Mouse (Mus musculus) heart, embryonic 15.5 days (tissue): ENCODE data around the gene Mical1. TPM values are rescaled to one million over a fixed set of nuclear protein-coding genes. Genes with fewer than 3 reads are reported as not detected.
A peak's percentile ranks its signal among the peaks of the same experiment; 100 is the strongest.

Source experiments
- ATAC-seq: fragments of 200-750 bp; cut with Nextera tagmentation; replicated peaks from 2 replicates; pipeline ENCODE4 v1.8.0; 2017; ENCODE audit warnings: low read depth, moderate TSS enrichment; ENCODE audit not compliant: insufficient number of reproducible peaks, insufficient read depth, low FRiP score
- H3K27ac ChIP-seq: fragments of 300-500 bp; sonication (generic); 2 replicates; pipeline ENCODE4 v1.5.1; 2015; ENCODE audit warnings: mild to moderate bottlenecking, inconsistent platforms
- H3K27me3 ChIP-seq: fragments of 300-500 bp; sonication (generic); 2 replicates; pipeline ENCODE4 v1.6.1; 2015; ENCODE audit warnings: inconsistent platforms
- H3K36me3 ChIP-seq: fragments of 300-500 bp; sonication (generic); 2 replicates; pipeline ENCODE4 v1.6.1; 2015; ENCODE audit warnings: mild to moderate bottlenecking, inconsistent platforms
- H3K4me1 ChIP-seq: fragments of 300-500 bp; sonication (generic); replicated peaks from 2 replicates; pipeline ENCODE4 v1.6.1; 2015; ENCODE audit warnings: inconsistent platforms
- H3K4me2 ChIP-seq: fragments of 300-500 bp; sonication (generic); 2 replicates; pipeline ENCODE4 v1.6.1; 2015; ENCODE audit warnings: inconsistent platforms, mild to moderate bottlenecking, moderate library complexity
- H3K4me3 ChIP-seq: fragments of 300-500 bp; sonication (generic); 2 replicates; pipeline ENCODE4 v1.5.1; 2015; ENCODE audit warnings: mild to moderate bottlenecking, inconsistent platforms
- H3K9ac ChIP-seq: fragments of 300-500 bp; sonication (generic); 2 replicates; pipeline ENCODE4 v1.6.1; 2015; ENCODE audit warnings: mild to moderate bottlenecking, inconsistent platforms
- H3K9me3 ChIP-seq: fragments of 300-500 bp; sonication (generic); replicated peaks from 2 replicates; pipeline ENCODE4 v1.6.1; 2016; ENCODE audit warnings: inconsistent platforms
- WGBS: fragments of 180-500 bp; shearing (Covaris S2); methylation state at CpG from one replicate; pipeline ENCODE4 v1.1.7; 2015; ENCODE audit warnings: mixed read lengths; 5-methylcytosine and 5-hydroxymethylcytosine counted together
- polyA plus RNA-seq: library from polyadenylated mRNA; unstranded; fragments of >200 nt; fragmentation: Nextera tagmentation; extraction: Ambion mirVana; gene quantifications from 2 replicates; pipeline ENCODE4 v1.2.1, GENCODE M21; 2015

Mical1 gene
- 35.0 and 41.4 TPM in 2 replicates for polyA plus RNA-seq

DNA sequence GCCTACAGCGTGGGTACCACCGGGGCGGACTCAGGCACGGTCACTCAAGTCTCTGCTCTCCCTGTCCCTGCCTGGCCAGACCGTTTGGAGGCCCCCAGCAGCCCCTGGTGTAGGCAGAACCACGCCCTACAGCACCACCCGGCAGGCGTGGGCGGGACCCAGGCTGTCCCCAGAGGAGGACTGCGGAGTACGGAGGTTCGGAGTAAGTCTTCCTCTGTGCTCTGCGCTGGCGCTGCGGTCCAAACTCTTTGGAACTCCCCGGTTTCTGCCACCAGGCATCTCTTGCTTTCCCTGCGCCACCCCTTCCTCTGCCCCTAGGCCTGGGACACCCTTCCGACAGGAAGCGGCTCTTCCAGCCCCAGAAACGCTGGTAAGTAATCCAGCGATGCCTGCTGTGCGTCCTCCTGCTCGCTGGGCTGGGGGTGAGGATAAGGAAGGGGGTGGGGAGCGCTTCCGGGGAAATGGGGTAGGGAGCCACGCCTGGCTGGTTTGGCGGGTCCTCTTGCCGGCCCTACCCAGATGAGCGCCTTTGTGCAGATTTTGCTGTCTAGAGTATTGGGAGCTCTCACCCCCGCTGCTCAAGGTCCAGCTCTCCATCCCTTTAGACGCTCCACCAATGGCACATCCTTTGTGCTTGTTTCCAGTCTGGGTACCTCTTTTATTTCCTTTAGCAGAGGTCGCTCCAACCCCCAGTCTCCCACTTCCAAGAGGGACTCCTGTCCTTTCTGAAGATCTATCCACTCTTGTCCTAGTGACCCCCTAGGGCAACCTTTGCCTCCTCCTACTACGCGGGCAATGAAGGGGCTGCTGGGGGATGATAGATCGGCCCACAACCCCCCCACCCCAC is at the start of gene Mical1:
Mical1 (plus strand) TSS at position 144 of the 847 bp plus-strand sequence.
- Histone ChIP-seq H3K4me1 (peaks cover 58% of the 10 kb centered on the region), H3K27me3 (no peaks in the 10 kb centered on the region), H3K36me3 (peaks cover 15% of the 10 kb centered on the region; the same call in 1 of the 2 replicates), H3K27ac (peak within 1 kb of the TSS; percentile 87), H3K4me2 (peak within 1 kb of the TSS; percentile 85), H3K9ac (peak within 1 kb of the TSS; percentile 67), H3K4me3 (peak within 1 kb of the TSS; percentile 65), H3K9me3 (no peaks in the 10 kb centered on the region)
- peak; percentile 77 for ATAC-seq
- WGBS = under 1% methylated on average over 35 of the region's 35 CpGs

DNA sequence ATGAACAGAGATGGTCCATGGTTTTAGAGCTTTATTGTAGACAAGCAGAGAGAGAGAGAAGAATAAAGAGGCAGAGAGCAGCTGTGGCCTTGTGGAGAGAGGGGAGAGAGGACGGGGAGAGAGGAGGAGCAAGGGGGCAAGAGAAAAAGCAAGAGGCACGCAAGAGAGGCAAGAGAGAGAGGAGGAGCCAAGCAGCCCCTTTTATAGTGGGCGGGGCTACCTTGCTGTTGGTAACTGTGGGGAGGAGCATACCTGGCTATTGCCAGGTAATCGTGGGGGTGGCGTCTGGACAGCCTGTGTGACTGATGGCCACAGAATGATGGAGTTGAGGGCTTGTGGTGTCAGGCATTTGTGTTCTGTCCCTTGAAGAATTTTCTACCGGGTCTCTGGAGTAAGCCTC is 49.7 kb upstream of the Mical1 start:
- Histone ChIP-seq H3K27ac (no peak overlapping the region), H3K36me3 (no peaks in the 10 kb centered on the region), H3K27me3 (no peaks in the 10 kb centered on the region), H3K9me3 (no peaks in the 10 kb centered on the region), H3K4me1 (no peaks in the 10 kb centered on the region), H3K4me3 (no peak overlapping the region), H3K4me2 (no peak overlapping the region), H3K9ac (no peak overlapping the region)
- no peak for ATAC-seq
- WGBS = 54% methylated on average over 6 of the region's 6 CpGs

DNA sequence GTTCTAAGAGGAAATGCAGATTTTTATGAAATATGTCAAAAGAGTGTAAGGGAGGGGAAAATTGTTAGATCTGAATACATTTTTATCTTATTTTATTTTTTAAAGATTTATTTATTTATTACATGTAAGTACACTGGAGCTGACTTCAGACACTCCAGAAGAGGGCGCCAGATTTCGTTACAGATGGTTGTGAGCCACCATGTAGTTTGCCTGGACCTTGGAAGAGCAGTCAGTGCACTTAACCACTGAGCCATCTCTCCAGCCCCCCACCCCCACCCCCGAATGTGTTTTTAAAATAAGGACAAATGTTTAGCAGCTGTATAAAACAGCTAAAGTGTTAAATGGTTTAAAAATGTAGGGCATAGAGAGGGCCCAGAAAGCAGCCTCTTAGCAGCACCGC is 41.5 kb upstream of the Mical1 start:
- Histone ChIP-seq H3K27ac (no peak overlapping the region), H3K9ac (no peak overlapping the region), H3K27me3 (no peaks in the 10 kb centered on the region), H3K4me2 (no peak overlapping the region), H3K4me3 (no peak overlapping the region), H3K9me3 (no peaks in the 10 kb centered on the region), H3K36me3 (no peaks in the 10 kb centered on the region), H3K4me1 (peaks cover 3% of the 10 kb centered on the region; the same call in 1 of the 2 replicates)
- no peak for ATAC-seq
- 26% methylated on average over 4 of the region's 4 CpGs for WGBS

DNA sequence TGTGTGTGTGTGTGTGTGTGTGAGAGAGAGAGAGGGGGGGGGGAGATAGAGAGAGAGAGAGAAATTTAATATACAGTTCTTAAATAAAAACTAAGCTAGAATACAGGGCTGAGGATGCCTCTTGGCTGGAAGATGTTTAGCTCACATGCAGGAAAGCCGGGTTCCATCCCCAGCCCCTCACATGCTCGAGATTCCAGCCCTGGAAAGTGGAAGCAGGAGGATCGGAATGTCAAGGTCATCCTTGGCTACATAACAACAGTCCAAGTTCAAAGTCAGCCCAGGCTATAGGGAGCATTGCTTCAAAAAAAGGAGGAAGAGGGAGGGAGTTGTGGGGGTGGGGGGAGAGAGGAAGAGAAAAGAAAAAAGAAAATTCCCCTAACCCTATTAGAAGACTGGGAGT is 41.0 kb upstream of the Mical1 start:
- 13% methylated on average over 3 of the region's 3 CpGs for WGBS
- no peak for ATAC-seq

DNA sequence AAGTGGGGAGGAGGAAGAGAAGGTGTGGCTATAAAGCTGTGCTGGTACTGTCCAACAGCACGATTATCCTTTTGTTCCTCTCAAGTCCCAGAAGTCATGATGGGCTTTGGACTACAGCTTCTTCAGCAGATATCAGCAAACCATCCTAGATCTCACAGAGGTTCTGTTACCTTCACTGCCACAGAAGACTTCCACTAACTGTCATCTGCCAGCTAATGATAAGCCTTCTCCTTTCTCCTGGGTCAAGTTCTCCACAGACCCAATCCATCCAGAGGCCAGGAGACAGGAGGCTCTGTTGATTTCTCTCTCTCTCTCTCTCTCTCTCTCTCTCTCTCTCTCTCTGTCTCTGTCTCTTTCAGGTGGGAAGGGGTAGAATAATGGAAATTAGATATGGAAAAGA is 27.9 kb upstream of the Mical1 start:
- Histone ChIP-seq H3K27me3 (no peaks in the 10 kb centered on the region), H3K9ac (no peak overlapping the region), H3K36me3 (0 out of 2 replicates have a peak, but pooled peaks cover 10% of the 10 kb centered on the region), H3K4me2 (no peak overlapping the region), H3K27ac (no peak overlapping the region), H3K9me3 (no peaks in the 10 kb centered on the region), H3K4me1 (peaks cover 19% of the 10 kb centered on the region), H3K4me3 (no peak overlapping the region)
- 73% methylated on average over 1 of the region's 1 CpGs for WGBS
- ATAC-seq = no peak

More for the DNA sequence above, 41.0 kb upstream of the Mical1 start:
- Histone ChIP-seq H3K4me2 (no peak overlapping the region), H3K9ac (no peak overlapping the region), H3K36me3 (no peaks in the 10 kb centered on the region), H3K4me1 (peaks cover 3% of the 10 kb centered on the region; the same call in 1 of the 2 replicates), H3K4me3 (no peak overlapping the region), H3K27ac (no peak overlapping the region), H3K9me3 (no peaks in the 10 kb centered on the region), H3K27me3 (no peaks in the 10 kb centered on the region)

DNA sequence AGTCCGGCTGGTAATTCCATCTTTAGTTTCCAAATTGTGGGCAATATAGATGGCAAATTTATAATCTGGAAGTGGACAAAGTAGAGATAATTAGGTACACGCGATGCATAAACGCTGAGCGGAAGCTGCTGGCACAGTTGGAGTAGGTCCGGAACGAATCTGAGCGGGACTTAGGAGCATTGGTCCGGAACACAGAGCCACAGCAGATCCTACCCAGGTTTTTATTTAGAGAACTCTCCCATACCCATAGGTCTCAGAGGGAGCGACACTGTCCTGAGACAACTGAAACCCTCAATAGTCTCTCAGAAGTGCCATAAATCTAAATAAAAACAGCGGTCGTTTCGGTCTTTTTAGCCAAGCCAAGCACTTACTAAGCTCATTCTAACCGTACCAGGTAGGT is 26.4 kb upstream of the Mical1 start:
- Histone ChIP-seq H3K9me3 (no peaks in the 10 kb centered on the region), H3K4me2 (peak overlapping the region; percentile 82), H3K36me3 (0 out of 2 replicates have a peak, but pooled peaks cover 10% of the 10 kb centered on the region), H3K27ac (peak overlapping the region; percentile 76), H3K9ac (peak overlapping the region; percentile 92), H3K4me1 (peaks cover 19% of the 10 kb centered on the region), H3K4me3 (peak overlapping the region; percentile 92), H3K27me3 (no peaks in the 10 kb centered on the region)
- 14% methylated on average over 14 of the region's 14 CpGs for WGBS
- ATAC-seq = peak; percentile 50

DNA sequence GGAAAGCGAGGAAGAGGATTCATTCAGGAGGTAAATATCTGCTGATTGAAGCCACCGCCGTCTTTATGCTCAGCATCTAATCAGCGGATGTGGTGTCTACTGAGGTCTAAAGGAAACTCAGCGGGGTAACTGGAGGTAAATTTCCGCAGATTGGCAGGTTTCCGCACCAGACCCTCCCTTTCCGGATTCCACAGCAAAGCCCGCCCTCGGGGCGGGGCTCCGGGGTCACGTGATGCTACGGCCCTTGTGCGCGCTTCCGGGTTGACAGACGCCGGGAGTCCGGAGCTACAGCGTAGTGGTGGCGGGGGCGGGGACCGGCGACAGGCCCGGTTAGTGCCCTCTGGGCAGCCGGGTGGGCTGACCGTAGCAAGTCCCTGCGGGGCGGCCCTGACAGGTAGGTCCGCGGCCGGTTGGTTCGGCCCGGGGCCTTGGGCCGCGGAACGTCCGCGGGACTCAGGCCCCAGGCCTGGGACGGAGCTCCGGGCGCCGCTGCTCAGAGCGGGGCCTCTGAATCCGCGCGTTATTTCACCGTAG is 25.9 kb upstream of the Mical1 start, which contains the start of gene Zbtb24:
Zbtb24 (plus strand) TSS at position 247 of the 534 bp plus-strand sequence.
- under 1% methylated on average over 49 of the region's 49 CpGs for WGBS
- peak within 1 kb of the TSS; percentile 92 for H3K4me3 ChIP-seq

DNA sequence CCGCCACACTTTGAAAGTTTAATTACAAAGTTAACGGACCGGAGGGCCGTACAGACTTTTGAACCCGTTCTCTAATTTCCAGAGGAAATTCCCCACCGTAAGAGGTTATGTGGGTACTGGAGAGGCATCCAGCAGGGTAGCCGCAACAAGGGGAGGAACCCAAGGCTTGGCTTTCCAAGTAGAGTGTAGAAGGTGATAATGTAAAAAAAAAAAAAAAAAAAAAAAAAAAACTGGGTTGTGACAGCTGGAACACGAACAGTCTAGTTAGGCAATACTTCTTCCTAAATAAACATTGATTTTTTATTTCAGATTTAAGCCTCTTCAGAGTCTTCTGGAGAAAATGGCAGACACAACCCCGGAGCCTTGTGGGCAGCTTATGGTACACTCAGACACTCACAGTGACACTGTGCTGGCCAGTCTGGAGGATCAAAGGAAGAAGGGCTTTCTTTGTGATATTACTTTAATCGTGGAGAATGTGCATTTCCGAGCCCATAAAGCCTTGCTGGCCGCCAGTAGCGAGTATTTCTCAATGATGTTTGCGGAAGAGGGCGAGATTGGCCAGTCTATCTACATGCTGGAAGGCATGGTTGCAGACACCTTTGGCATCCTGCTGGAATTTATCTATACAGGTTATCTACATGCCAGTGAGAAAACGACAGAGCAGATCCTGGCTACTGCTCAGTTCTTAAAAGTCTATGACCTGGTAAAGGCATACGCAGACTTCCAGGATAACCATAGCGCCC is 25.2 kb upstream of the Mical1 start:
- peaks cover 16% of the 10 kb centered on the region; the same call in 1 of the 2 replicates for H3K36me3 ChIP-seq
- no peaks in the 10 kb centered on the region for H3K27me3 ChIP-seq
- H3K4me2 ChIP-seq = peak overlapping the region; percentile 82
- ATAC-seq = no peak
- WGBS = 53% methylated on average over 18 of the region's 18 CpGs
- peak overlapping the region; percentile 92 for H3K4me3 ChIP-seq
- peaks cover 19% of the 10 kb centered on the region for H3K4me1 ChIP-seq
- H3K9me3 ChIP-seq = no peaks in the 10 kb centered on the region
- peak overlapping the region; percentile 92 for H3K9ac ChIP-seq
- peak overlapping the region; percentile 73 for H3K27ac ChIP-seq

More for the DNA sequence above, 25.9 kb upstream of the Mical1 start, which contains the start of gene Zbtb24:
- Histone ChIP-seq H3K36me3 (0 out of 2 replicates have a peak, but pooled peaks cover 10% of the 10 kb centered on the region), H3K9me3 (no peaks in the 10 kb centered on the region), H3K4me2 (peak within 1 kb of the TSS; percentile 82), H3K27ac (peak within 1 kb of the TSS; percentile 76), H3K9ac (peak within 1 kb of the TSS; percentile 92), H3K4me1 (peaks cover 19% of the 10 kb centered on the region), H3K27me3 (no peaks in the 10 kb centered on the region)
- peak; percentile 95 for ATAC-seq

DNA sequence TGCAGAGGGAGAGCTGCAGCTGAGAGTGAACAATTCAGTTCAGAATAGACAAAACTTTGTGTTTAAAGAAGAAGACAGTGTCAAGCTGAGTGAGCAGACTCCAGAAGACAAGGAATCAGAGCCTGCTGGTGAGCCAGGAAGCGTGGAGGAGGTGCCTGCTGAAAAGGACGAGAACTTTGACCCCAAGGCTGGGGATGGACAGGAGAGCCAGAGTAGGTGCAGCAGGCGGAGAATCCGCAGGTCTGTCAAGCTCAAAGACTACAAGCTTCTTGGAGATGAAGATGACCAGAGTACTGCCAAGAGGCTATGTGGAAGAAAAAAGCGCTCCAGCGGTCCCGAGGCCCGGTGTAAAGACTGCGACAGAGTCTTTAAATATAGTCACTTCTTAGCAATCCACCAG is 24.5 kb upstream of the Mical1 start:
- ATAC-seq = no peak
- no peak overlapping the region for H3K4me2 ChIP-seq
- peaks cover 17% of the 10 kb centered on the region; the same call in 1 of the 2 replicates for H3K36me3 ChIP-seq
- H3K4me3 ChIP-seq = no peak overlapping the region
- H3K4me1 ChIP-seq = peaks cover 25% of the 10 kb centered on the region
- H3K9me3 ChIP-seq = no peaks in the 10 kb centered on the region
- no peaks in the 10 kb centered on the region for H3K27me3 ChIP-seq
- no peak overlapping the region for H3K27ac ChIP-seq
- 93% methylated on average over 9 of the region's 9 CpGs for WGBS
- no peak overlapping the region for H3K9ac ChIP-seq

DNA sequence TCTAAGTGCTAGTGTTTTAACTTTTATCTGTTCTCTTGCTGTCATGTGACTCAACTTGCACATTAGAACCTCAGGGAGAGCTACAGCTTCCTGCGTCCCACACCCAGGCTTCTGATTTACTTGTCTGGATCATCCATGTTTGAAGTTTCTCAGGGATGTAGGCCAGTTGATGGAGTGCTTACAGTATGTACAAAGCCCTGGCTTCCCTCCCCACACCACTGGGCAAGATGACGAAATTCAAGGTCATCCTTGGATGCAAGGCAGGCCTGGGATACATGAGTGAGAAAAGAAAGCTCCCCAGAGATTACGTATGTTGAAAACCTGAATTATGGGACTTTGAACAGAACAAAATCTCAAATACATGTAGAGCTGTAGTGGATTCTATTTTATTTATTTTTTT is 23.3 kb upstream of the Mical1 start:
- Histone ChIP-seq H3K9me3 (no peaks in the 10 kb centered on the region), H3K4me1 (peaks cover 26% of the 10 kb centered on the region), H3K27ac (no peak overlapping the region), H3K4me2 (no peak overlapping the region), H3K27me3 (no peaks in the 10 kb centered on the region), H3K9ac (no peak overlapping the region), H3K36me3 (peaks cover 19% of the 10 kb centered on the region; the same call in 1 of the 2 replicates), H3K4me3 (no peak overlapping the region)
- WGBS = 85% methylated on average over 3 of the region's 3 CpGs
- no peak for ATAC-seq

DNA sequence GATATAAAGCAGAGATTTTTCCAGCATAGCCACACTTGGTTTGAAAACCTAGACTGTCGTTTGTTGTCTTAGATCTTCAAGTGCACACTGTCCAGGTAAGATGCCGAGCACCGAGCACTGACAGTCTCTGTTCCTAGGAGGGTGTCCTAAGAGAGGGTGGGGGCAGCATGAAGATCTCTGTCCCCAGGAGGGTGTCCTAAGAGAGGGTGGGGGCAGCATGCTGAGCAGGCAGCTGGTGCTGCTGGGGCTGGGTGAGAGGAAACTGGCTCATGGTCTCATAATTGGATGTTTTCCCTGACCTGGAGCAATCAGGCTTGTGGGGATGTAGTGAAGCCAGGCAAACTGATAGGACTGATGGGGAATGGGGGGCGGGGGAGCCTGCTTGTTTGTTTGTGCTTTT is 16.1 kb upstream of the Mical1 start:
- H3K4me2 ChIP-seq = no peak overlapping the region
- H3K4me3 ChIP-seq = no peak overlapping the region
- H3K9me3 ChIP-seq = no peaks in the 10 kb centered on the region
- 71% methylated on average over 4 of the region's 4 CpGs for WGBS
- H3K27ac ChIP-seq = no peak overlapping the region
- ATAC-seq = no peak
- peaks cover 28% of the 10 kb centered on the region for H3K36me3 ChIP-seq
- H3K27me3 ChIP-seq = no peaks in the 10 kb centered on the region
- H3K9ac ChIP-seq = no peak overlapping the region
- peaks cover 20% of the 10 kb centered on the region for H3K4me1 ChIP-seq
